Mouse (Mus musculus): ENCODE data around the gene Cd5.

Gene Cd5

DNA sequence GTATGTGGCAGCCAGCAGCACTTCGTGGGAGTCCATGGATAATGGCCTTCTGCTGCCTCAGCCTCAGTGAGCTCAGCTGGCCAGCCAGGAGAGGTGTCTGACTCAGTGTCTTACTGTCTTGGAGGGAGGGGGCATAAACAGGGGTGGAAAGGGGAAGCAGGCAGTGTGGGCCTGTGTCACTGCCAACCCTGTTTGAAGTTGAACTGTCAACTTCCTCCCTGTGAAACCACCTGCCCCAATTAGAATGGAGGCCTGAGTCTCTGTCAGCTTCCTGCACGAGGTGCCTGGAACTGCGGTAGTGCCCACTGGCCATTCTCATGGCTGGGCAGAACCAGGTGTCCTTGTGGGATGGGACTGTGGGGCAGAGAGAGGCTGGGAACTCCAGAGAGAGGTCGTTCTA, at the start of gene Cd5:
Gene Cd5, minus strand, starts transcription at position 192 of the 400 bp plus-strand sequence.
- no peak for DNase-seq

DNA sequence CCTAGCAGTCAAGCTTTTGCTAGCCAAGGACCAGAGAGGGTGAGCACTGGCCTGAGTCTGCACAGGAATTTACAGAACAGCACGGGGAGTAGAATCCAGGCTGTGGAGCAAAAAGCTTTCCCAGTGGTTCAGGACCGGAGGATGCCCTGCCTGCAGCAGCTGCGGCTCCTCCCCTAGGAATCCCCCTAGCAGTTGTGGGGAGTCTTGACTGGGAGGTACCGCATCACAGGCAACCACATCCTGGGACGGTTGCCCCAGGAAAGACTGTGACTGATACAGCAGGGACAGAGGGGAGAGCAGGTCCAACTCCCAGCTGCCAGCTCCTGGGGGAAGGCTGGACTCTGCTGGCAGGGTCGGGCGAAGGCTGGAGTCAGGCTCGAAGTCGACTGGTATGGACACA, 49.4 kb upstream of the Cd5 start:
- no peak for DNase-seq

DNA sequence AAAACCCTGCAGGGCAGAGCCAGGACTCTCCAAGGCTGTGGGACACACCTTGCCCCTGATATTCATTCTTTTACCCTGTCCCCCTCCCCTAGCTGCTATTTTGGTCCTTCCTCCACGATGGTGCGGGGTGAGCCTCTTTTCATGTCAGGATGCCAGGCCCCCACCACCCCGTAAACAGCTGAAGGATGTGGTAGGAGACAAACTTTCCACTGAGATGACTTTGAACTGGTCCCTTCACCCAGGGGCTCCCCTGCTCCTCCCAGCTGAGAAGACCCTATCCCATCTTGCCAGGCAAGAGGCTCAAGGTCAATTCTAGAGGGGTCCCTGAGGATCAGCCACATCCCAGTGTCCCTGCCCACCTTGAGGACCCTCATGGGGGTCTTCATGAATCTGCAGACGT, 48.6 kb upstream of the Cd5 start:
- no peak for DNase-seq

DNA sequence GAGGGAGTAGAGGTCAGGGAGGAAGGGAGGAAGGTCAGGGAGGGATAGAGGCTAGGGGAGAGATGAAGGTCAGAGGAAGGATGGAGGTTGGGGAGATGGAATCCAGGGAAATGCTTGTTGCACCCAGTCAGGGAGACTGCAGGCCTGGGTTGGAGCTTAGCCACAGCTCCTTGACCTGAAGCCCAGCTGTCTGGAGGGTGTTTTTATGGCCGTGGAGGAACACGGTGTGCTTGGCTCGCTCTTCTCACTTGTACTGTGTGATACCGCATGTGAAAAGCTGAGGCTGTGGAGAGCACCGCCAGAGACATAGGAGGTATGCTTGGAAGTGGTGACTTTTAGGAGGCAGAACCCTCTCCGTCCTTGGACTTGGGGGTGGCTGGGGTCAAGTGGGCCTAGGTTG, 48.0 kb upstream of the Cd5 start:
- no peak for DNase-seq

DNA sequence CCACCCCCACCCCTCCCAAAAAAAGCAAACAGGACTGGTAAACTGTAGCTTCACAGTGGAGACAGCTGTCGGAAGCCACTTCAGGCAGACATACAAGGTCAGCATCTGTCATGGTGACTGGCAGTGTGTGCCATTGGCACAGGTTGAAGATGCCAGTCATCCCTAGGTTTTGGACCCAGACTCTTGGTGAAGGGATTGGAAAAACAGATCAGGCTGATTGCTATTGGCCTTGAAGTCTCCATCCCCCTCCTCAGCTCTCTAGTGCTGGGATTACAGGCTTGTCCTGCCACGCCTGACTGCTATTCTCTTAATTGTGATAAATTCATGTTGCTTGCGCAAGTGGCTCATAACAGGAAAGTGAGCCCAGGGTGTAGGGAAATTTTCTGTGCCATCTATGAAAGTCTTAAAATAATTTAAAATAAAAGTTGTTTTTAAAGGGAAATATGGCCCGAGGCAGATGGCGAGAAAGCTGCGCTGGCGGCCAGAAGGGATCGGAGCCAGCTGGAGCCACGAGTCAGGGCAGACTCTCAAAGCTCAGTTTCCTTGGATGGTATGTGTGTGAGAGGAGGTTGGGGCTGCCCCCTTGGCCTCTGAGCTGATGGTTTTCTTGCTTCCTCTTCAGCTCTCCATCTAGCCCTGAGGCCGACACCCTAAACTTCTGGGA, 46.1 kb upstream of the Cd5 start:
- peak; percentile 44 for DNase-seq

DNA sequence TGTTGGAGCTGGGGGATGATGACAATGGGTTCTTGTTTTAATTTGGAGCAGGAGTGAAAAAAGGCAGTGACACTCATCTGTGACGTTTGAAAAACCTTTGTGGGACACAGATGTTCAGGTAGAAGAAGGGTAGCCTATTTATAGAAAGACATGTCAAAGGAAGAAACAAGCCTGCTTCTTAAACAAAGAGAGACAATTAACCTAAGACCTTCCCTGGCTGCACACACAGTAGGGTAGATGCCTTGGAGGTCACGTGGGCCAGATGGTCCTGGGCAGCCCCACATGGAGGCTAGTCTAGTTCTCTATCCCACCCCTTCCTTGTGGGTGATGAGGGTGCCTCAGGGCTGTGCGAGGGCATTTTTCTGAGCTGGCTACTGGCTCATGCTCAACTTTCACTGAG, 45.3 kb upstream of the Cd5 start:
- no peak for DNase-seq

DNA sequence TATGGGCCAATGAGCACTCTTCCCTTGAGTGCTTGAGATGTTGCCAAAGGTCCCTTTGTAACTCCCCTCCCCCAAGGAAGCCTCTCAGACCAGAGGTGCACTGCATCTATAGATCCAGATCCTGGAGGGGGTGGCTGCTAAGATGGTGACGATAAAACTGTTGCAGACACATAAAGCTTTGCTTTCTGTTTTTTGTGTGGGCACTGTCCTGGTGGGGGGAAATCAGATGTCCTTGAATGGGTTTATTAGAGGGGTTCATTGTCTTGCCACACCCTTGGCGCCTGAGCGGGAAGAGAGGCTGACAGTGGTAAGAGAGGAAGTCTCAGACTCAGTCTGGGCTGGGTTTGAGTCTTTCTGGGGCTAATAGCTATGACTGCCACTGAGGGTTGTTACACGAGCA, 44.4 kb upstream of the Cd5 start:
- no peak for DNase-seq

DNA sequence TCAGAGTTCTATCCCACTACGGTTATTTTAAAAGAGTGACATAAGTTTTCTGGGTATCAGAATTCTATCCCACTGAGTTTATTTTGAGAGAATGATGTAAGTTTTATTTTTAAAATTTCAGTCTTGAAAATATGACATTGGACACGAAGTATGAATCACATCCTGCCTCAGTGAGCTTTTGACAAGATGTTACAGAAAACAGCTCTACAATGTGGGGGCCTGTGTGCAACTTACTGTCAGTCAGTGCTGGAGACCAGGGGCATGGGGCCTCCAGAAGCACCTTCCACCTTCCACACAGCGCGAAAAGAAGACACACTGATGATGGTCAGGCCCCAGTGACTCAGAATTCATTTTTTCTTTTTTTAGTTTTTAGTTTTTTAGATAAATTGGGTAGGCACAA, 42.8 kb upstream of the Cd5 start:
- DNase-seq = no peak

DNA sequence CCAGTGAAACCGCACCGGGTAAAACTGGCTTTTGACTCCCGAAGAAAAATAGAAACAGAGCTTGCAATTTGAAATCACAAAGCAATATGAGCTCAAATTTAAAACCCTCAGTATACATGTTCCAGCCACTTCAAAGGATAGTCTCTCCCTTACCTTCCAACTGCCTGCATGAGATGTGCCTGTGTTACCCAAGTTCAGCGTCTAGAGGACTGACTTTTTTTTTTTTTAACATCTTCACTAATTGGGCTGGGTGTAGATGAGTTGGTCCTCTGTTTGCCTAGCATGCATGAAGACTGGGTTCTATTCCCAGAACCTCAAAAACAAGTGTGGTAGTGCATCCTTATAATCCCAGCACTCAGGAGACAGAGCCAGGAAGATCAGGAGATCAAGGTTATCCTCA, 38.1 kb upstream of the Cd5 start:
- DNase-seq = no peak

DNA sequence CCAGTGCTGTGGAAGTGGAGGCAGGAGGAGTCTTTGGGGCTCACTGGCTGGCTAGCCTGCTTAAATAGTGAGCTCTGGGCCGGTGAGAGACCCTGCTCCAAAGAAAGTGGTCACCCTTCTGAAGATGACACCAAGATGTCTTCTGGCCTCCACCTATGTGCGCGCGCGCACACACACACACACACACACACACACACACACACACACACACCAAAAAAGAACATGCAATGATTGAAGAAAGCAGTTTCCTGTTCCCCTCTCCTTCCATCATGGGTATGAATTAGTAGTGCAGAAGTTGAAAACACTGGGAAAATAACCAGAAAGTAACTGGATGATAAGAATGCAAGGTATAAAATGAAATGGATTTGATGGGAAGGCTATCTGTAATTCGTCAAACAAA, 35.3 kb upstream of the Cd5 start:
- DNase-seq = no peak

DNA sequence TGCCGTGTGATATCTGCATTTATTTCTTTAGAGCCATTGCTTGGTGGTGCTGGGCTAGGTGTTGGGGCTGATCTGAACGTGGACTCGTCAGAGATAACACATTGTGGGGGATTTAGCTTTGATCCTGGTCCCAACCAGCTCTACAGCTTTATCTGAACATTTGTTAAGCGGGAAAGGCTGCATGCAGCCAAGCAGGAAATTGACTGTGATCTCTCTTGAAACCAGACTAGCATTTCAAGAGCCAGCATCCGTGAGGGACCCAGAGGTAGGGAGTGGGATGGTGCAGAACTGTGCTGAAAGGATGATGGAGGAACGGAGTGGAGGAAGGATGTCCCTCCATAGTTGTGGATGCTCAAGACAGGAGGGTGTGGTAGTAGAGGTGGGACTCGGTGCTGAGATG, 34.6 kb upstream of the Cd5 start:
- DNase-seq = no peak

DNA sequence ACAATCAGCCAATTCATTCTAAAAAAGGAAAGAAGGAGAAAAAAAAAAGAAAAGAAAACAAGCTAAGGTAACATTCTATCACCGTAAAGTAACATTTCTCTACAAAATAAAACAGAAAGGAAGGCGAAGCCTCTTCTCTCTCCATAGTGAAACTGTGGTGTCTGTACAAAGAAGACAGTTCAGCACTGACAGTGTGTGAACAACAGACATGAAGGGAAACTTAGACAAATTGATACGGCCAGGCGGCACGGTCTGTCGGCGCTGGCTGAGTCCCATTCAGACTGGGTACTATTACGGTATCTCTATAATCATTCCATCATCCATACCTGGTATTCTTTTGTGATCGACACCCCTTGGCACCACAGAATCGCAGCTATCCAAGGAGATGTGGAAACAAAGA, 34.1 kb upstream of the Cd5 start:
- no peak for DNase-seq

DNA sequence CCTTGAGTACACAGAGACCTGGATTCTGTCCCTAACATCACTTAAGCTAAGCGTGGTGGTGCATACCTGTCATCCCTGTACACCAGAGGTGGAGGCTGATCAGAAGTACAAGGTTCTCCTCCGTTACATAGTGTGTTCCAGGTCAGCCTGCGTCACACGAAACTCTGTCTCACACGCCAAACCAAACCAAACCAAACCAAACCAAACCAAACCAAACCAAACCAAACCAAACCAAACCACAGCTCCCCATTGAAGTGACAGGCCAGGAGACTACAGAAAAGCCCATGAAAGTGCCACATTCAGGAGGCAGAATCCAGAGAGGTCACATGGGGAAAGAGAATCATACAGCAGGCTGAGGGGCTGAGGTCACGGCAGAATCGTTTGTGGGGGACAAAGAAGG, 33.2 kb upstream of the Cd5 start:
- no peak for DNase-seq

DNA sequence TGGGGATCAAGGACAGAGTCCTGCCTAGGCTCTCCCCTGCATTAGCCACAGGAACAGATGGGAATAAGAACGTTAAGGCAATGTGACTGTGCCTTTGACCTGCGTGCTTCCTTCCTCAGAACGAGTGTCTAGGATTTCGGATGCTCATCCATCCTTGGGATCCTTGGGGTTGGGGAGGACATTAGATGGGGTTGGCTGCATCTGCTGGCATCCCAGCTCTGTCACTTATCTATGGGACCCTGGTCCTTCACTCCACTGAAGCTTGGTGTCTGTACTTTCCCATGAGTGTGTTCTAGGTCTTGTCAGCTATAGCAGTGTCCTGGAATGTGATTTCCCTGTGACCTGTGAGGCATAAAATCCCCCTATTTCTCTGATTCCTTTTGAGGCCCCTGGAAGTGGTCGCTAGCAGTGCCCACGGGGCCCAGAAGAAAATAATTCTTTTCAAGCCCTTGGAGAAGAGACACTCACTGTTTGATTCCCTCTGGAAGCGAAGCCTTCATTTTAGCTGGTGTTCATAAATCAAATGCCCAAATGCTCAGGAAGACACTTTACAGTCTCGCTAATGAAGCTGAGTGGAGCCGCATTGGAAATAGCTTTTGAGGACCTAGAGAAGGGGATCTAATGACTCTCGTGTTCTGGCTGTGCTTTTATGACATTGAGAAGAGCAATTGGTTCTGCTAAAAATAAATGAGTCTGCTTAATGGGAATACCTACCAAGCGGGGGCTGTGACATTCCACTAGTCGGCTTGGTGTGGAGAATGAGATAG, 30.8 kb upstream of the Cd5 start:
- no peak for DNase-seq

DNA sequence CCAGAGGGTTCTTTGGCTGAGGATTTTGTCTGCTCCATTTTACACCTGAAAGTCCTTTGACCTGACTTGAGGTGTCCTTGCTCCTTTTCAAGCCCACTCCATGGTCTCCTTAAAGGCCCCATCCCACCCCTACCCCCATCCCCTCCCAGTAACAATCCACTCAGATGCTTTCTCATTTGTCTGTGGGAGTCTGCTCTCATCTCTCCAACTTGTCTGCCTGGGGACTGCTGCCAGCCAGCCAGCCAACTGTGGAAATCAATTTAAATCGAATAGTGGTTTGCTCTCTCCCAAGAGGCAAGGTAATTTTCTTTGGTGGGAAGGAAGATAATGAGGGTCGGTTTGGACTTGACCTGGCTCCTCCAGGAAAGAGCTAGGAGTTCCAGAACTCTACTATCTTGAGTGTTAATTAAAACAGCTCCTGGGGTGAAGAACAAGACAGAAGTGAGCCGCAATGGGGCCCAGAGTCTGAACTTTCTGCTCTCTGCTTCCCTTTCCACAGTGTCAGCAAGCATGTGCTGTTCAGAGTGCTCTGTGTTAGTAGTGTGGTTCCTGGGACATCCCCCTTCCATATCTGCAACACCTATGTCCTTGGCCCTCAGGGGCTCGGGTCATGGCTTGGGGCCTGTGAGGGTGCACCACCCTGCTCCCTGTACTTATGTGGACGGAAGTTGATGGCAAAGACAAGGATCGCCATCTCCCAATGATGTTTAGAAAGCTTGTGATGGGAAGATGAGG, 30.1 kb upstream of the Cd5 start:
- DNase-seq = no peak

DNA sequence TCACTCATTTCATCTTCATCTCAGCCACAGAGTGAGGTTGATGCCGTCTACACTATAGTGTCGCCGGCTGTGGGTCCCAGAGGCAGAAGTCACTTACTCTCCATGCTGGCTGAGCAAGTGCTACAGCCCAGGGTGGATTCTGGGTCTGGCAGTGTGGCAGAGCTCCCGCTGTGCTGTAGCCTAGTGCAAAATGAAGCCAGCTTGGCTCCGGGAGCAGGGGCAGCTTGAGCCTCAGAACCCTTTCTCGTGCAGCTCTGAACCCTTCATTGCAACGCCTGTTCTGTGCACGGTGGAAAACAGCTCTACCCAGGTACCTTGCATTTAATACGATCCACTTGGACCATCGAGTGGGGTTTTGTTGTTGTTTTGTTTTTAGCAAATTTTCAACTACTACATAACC, 28.8 kb upstream of the Cd5 start:
- no peak for DNase-seq

DNA sequence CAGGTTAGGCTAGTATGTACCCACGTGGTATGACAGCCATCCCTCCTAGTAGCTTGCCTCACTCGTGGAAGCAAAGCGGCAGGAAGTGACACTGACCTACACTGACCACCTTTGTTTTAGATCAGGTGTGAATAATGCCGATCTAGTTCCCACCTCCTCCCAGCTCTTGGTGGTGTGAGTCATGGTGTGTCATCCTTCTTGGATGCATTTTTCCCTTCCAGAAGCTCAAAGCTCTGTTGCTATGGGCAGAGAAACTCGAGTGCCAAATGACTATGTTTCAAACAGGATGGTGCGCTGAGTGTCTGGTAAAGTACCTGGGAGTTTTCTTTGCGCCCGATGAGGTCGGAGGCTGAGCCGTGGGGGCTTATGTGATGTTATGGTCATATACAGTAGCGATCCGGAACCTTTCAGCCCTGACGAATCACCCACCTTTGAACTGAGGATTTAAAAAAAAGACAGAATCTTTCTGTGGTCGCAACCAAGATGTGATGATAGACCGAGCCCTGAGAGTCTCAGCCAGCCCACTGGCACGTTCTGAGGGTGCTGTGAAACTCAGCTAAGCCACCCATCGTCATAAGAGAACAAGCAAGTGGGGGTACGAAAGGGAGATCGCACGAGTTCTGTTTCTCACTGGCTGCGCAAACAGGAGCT, 24.7 kb upstream of the Cd5 start:
- DNase-seq = no peak

DNA sequence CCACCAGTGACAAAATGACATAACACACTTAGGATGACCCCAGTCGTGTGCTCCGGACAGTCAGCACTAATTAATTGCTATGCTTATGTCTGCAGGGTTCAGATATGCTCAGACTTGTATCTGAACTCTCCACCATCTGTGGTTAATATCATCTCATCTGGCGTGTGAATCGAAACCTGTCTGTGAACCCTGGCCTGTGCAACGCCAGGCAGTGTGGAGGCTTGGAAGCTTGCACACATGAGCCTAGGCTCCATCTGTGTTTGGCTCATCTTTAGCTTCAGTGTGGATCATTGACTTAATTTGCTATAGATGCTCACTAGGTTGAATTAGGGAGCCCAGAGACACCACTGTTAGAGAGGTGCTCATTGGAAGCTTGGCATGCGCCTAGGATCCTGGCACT, 23.7 kb upstream of the Cd5 start:
- no peak for DNase-seq

DNA sequence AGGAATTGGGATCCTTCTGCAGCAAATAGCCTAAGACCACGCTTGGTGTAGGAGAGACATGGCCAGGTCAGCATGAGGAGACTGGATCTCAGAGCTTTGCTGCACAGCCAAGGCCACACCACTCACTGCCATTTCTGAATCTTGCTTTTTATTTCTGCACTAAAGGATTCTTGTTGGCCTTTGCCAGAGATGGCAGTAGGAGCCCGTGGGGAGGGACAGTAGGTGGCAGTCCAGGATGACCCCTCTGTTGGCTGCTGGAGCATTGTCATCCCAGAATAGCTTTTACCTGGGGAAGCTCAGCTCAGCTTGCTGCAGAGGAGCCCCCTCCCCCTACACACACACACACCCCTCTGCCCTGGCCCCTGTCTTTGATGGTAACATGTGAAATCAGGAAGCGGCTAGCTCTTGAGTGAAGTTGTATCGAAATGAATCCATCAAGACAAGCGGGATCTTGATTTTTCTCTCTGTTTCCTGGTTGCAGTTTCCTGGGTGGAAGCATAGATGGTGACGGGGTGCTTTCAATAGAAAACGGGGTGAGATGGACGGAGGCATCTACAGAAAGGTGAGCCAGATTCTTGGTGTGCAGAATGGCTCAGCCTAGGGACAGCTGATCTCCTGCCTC, 23.1 kb upstream of the Cd5 start:
- DNase-seq = no peak

DNA sequence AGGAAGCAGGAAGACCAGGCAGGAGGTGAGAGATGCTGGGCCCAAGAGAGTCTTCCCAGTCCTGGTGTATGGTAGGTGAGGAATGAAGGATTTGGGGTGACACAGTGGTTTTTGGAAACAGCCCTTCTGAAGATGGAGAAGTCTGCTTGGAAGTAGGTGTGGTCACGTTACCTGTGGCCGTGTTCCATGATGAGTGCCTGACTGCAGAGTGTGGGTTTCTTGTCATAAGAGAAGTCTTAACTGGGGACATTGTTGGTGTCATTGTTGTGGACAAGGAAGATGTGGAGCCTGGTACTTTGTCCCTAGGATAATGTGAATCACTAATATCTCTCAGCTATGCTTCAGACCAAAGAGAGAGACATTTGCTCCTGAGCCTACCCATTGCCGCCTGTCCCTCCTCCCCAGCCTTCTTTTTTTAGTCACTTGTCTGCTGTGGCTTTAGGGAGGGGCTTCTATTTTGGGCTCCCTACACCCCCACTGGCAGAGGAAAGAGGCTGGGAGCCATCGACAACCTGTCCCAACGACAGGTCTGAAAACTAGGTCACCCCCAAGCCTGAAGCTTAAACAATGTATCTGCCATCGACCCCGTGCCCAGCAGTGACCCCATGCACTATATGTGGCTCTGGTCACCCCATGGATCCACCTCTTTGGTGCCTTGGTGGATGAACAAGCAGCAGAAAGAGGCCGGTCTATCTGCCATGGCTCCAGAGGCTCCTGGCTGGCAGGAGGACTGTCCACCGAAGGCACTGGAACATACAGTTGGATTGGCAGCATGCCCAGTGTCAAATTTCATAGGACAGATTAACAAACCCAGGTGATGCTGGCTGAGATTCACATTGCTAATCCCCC, 21.4 kb upstream of the Cd5 start:
- no peak for DNase-seq

DNA sequence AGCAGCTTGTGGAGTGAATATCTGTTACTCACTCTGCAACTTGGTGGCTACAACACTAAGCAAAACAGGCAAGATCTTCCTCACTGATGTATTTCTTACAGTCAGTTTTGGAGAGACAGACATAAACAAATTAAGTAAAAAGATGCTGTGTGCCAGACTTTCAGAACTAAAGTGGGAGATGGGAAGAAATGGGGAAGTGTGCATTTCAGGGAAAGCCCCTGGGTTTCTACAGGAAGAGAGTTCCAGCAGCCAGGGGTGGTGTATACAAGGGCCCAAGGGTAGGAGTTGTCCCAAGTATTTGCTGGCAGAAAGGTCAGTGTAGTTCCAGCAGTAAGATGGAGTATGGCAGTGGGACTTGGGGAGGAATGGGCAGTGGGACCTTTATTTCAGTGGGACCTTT, 20.7 kb upstream of the Cd5 start:
- no peak for DNase-seq

DNA sequence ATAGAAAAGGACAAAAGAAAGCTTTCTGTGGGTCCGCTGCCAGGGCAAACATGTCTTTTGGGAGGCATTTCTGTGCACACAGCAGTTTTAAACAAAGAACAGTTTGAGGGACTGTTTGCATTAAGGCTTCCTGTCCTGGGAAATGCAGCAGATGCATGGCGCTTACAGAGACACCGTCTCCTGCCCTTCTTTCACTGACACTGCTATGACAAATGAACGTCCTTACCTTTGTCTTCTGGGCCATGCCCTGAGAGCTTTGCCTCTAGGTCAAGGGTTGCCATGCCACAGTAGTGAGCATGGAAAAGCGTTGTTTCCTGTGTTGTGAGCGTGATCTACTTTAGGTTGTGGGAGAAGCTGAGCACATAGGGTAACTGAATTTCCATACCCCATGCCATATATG, 19.9 kb upstream of the Cd5 start:
- no peak for DNase-seq
